Mouse (Mus musculus): Measurements from ENCODE around the gene A630001G21Rik.

DNA sequence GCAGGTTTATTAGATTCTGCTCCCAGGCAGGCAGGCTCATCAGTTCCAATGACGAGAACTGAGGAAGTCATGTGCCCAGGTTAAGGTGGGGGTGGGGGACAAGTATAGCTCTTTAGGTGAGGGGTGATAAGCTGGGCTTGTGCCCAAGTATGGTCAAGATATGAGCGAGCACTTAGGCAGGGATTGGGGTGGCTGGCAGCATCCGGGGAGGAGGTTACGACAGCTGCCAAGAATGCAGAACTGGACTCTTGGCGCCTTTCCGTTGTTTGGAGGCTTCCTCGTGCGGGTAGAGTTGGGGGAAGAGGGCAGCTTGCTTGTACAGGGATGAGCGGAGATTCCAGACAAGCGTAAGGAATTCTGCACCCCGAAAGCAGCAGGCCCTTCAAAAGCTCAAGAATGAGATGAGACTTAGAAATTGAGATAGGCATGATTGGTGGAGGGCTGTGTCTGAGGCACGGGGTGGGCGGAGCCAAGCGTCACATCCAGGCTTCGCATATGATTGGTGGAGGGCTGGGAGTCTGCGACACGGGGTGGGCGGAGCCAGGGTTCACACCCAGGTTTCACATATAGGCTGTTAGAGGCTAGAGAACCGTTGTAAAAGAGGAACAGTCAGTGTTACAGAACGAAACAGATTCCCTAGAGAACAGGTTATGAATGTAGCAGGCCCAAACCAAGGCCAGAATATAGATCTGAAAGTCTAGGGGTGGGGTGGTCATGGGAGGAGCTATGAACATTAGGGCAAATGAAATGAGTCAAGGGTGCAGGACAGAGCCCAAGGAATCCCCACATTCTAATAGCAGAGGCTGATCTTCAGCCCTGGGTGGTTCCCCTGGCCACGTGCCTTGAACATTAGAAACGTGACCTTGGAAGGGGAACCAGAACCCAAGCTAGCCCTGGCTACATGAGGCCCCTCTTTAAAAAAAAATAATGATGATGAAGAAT, 74.9 kb downstream of the A630001G21Rik start:
- TF ChIP-seq POLR2A (IDR thresholded peaks at IDR 0.05; ENCODE audit: low read depth, low read length): no peak
- no peak for TF ChIP-seq CTCF (IDR thresholded peaks at IDR 0.05; ENCODE audit: extremely low read depth, insufficient read depth, insufficient read length, insufficient replicate concordance)

Data from spleen, adult 2 months (tissue).